Mouse (Mus musculus) ZHBTc4 (cell line): Measurements from ENCODE around the gene Ccdc63.

Source experiments
- DNase-seq: peaks from one replicate; pipeline ENCODE4 v3.0.0-alpha.2; 2011; ENCODE audit warnings: low read depth, low spot score

Ccdc63 gene

DNA sequence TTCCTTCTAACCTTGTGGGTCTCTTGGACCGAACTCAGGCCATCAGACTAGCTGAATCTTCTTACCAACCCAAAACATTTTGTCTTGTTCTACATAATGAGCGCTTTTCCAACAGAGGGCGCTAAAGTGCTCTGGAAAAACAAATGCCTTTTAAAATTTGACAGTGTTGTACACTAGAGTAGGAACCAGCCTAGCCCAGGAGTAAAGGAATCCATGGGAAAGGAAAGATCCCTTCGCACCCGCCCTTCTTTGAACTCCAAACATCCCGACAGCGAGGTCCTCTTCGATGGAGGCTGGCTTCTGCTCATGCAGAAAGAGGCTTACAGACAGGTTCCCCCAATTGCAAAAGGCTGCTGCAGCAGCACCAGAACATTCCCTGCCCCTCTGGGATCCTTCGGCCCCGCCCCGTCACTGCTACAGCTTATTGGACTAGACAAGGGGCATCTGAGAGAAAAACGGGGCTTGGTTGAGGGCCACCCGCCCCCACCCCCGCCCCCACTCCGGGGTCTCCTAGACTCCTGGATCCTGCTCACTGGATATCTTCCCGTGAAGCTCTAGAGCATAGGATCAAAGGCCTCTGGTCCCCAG, 11.5 kb downstream of the Ccdc63 start:
- DNase-seq, result peak; percentile 88

DNA sequence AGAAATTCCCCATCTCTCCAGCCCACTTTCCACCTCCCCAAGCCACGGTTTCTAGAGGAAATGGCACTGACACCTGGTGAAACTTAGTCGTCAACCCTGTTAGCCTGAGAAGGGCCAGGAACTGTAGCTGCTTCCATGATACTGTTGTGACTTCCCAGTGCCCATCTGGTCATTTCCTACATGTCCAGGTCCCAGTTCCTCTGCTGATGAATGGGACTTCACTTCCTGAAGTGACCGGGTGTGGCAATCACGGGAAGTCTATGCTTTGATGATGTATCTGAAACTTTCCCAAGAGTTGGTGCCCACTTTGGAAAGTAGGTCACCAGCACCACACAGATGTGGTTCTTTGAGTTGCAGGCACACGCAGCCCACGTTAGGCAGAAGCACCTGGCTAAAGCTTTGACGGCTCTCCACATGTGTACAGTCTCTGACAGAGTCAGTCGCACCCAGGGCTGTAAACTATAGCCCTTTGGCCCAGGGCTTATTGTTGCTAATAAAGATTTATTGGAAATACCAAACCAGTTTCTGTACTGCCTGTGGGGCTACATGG, 15.3 kb downstream of the Ccdc63 start:
- no peak for DNase-seq

DNA sequence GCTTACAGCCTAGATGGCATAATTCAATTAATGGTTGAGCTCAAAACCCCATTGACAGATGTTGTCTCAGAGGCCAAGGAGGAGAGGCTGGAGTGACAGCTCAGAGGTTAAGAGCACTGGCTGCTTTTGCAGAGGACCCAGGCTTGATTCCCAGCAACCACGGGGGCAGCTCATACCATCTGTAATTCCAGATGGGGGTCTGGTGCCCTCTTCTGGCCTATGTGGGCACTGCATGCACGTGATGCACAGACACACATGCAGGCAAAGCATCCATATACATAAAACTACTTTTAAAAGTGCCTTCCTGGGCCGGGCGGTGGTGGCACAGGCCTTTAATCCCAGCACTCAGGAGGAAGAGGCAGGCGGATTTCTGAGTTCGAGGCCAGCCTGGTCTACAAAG, 24.4 kb downstream of the Ccdc63 start:
- peak; percentile 93 for DNase-seq

DNA sequence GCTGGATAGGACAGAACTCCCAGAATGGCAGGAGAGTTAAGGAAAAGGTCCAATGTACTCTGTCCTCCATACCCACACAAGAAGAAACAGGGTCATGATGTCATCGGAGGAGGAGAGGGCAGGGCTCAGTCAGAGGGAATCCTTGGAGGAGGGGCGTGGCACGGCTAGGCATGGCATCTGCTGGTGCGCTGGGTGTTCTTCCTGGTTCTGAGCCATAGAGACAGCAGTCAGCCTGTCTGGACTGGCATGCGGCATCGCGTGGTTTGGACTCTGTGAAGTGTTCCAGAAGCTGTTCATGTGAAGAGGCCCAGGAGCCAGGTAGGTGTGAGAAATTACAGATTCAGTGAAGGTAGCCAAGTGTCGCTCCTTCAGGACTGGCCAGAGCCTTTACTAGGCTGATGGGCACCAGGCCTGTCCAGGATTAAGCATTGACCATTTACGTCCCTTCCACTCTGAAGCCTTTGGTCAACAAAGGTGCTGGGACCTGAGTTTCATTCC, 25.3 kb downstream of the Ccdc63 start:
- DNase-seq, result no peak

DNA sequence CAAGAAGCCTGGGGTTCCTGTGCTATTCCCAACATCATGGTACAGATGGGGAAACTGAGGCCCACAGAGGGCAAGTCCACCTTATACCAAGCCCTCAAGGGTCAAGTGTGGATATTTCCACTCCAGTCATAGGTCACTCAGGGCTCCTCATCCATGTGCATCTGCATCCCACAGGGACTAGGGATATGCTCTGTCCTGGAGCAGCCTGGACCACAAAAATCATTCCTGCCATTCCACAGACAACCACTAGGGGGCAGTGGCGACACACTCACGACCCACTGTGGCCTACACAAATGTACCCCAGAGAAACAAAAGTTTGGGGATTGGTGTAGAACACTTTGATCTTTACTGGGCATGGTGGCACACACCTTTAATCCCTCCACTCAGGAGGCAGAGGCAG, 26.4 kb downstream of the Ccdc63 start:
- peak; percentile 76 for DNase-seq

GRCm38 (mm10) chr5:122113450-122113849, 27.2 kb downstream of the Ccdc63 start:
- no peak for DNase-seq

DNA sequence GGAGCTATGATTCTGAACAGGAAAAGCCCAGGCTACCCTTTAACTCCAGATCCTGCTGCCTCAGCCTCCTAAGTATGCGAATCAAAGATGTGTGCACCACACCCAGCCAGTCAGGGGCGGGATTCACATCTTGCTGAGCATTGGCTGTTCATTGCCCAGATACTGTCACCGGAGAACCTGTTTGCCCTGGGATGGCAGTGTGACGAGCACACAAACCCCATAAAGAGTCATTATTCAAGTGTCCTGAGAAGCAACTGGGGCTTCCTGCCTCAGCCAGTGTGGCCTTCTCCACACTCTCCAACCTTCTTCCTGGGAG, 28.7 kb downstream of the Ccdc63 start:
- DNase-seq, result peak; percentile 75

DNA sequence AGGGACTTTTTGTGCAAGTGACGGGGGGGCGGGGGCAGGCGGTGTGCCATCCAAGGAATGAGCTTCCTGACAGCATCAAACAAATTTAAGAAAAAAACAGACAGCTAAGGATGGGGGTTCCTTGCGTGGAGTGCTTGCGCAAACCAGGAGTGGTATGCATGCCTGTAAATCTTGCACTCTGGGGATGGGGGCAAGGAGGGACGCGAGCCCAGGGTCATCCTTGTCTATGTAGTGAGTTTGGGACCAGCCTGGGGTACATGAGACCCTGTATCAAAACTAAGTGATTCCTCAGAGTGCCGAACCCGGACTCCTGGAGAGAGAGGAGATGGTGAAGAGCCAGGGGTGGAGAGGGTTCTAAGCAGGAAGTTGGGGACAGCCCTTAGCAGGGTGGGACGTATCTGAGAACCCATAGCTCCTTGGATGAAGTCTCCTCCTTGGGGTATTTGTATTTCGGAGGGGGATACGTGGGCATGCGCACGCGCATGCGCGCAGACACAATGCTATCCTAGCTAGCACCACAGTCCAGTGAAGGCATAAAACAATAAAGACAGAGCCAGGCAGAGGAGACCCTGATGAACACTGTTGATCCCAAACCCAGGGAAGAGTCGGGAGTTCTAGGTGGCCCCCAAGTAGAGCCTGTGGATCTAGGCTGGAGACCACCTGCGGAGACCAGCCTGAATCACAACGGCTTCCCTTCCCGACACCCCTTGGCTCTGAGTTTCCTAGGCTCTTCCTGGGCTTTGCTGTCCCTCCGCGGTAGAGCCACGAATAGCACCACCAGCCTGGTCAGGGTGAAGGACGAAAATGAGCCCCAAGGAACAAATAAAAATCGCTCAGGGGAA, 29.3 kb downstream of the Ccdc63 start:
- peak; percentile 64 for DNase-seq

DNA sequence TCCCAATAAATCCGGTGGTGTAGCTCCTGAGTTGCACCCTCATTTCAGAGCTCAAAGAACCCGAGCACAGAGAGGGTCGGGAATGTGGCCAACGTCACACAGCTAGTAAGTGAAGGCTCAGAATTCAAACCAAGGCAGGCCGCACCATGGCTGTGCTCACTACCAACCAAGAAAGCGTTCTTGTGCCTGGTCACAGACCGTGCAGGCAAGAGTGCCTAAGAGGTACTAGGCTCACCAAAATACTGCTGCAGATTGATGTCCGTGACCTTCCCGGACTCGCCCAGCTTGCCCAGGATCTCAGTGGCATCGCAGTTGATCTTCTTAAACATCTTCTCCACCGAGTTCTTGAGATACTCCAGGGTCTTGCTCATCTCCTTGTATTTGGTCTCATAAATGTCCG, 30.0 kb downstream of the Ccdc63 start:
- DNase-seq, result no peak

- DNase-seq, result no peak
These were observed 31.1 kb downstream of the Ccdc63 start for GRCm38 (mm10) chr5:122109325-122110060.

DNA sequence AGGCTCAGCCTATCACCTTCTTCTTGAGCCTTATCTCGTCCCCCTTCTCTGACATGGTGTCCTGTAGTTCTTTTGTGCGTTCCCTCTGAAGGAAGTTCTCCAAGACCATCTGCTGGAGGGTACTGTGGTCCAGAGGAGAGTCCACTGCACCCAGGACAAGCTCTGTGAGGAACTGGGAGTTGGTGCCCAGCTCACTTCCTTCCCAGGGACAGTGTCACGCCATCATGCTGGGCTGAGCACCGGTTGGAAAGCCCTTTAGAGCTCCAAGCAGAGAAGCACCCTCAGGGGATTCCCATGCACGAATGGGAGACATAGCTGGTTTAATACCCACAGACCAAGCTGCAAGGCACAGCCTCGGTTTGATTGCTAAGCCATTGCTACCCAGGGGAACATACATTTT, 32.5 kb downstream of the Ccdc63 start:
- DNase-seq, result no peak

DNA sequence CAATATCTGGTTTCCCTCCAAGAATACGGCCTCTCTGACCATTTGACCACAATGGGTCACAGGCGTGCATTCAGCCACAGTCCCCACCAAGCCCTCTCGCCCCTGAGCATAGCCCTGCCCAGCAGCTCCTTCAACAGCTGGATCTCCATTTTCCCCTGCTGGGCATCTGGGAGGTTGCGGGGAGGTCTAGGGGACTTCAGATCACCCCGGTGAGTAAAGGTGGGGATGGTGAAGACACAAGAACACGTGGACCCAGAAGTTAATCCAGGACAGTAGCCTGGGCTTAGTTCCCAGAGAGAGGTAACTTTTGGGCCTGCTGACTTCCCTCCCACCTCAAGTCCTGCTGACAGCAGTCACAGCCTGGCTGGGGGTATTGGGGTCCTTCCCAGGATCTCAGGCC, 34.4 kb downstream of the Ccdc63 start:
- no peak for DNase-seq

DNA sequence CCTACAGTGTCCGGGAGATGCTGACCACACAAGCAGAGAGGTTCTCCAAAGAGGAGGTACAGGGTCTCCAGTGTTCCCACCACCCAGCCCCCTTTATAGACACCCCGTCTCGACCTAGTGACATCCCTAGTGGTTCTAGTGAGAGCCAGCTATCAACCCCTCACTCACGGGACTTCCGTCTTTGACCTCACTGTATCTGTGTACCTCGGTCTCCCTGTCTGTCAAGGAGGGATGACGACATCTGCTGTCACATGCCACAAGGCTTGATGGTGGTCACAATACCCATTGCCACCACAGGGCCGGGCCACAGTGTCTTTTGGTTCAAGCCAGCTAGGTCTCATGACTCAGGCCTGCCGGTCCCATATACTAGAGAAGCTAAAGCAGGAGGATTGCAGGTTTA, 35.6 kb downstream of the Ccdc63 start:
- no peak for DNase-seq

GRCm38 (mm10) chr5:122104201-122104600, 36.4 kb downstream of the Ccdc63 start:
- DNase-seq, result peak; percentile 70

GRCm38 (mm10) chr5:122103075-122103474, 37.5 kb downstream of the Ccdc63 start:
- no peak for DNase-seq

- DNase-seq, result no peak
These were observed 38.1 kb downstream of the Ccdc63 start for GRCm38 (mm10) chr5:122102476-122103050.

DNA sequence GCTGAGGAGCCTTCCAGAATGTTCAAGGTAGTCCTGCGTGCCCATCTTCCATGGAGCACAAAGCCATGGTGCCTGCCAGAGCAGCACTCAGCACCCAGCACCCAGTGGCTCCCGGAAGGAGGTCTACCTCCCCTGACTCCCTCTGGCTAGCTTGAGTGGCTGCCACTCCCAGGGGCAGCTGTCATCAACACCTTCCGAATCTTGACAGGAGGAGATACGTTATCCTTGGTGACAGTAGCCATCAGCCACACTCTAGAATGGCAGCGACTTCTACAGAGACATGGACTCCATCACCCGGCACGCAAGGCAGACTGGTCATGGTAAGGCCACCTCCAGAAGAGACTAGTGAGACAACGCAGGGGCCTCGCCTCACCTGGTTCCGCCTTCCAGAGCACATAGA, 46.2 kb downstream of the Ccdc63 start:
- no peak for DNase-seq

DNA sequence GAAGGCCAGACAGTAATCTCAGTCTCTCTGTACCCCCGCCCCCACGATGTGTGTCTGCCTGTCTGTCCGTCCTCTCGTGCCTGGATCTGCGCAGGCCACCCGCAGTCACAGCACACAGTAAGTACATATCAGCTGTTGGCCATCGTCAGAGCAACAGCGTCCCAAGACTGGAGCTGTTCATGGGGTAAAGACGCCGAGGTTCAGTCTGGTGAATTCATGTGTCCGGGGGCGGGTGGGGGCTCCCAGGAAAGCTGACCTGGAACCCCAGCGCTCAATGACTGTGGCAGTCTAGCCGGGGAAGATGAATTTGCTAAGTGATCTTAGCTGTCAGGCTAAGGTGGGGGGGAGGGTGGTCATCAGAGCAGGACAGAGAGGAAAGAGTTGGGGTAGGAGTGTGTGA, 46.9 kb downstream of the Ccdc63 start:
- no peak for DNase-seq

- DNase-seq, result no peak
These were observed 47.8 kb downstream of the Ccdc63 start for GRCm38 (mm10) chr5:122092794-122093193.

GRCm38 (mm10) chr5:122091070-122091469, 49.6 kb downstream of the Ccdc63 start:
- peak; percentile 92 for DNase-seq

GRCm38 (mm10) chr5:122089664-122090063, 51.0 kb downstream of the Ccdc63 start:
- DNase-seq, result no peak

- peak; percentile 91 for DNase-seq
These were observed 51.7 kb downstream of the Ccdc63 start for GRCm38 (mm10) chr5:122088917-122089316.
